Mouse (Mus musculus): ENCODE measurements around the gene Mkrn3. TPM values are rescaled to one million over a fixed set of nuclear protein-coding genes. Genes with fewer than 3 reads are reported as not detected.

Mkrn3 gene
- polyA plus RNA-seq (2015; fragmentation: Nextera tagmentation; extraction: Ambion mirVana), result 21.1 and 23.8 TPM in 2 replicates

DNA sequence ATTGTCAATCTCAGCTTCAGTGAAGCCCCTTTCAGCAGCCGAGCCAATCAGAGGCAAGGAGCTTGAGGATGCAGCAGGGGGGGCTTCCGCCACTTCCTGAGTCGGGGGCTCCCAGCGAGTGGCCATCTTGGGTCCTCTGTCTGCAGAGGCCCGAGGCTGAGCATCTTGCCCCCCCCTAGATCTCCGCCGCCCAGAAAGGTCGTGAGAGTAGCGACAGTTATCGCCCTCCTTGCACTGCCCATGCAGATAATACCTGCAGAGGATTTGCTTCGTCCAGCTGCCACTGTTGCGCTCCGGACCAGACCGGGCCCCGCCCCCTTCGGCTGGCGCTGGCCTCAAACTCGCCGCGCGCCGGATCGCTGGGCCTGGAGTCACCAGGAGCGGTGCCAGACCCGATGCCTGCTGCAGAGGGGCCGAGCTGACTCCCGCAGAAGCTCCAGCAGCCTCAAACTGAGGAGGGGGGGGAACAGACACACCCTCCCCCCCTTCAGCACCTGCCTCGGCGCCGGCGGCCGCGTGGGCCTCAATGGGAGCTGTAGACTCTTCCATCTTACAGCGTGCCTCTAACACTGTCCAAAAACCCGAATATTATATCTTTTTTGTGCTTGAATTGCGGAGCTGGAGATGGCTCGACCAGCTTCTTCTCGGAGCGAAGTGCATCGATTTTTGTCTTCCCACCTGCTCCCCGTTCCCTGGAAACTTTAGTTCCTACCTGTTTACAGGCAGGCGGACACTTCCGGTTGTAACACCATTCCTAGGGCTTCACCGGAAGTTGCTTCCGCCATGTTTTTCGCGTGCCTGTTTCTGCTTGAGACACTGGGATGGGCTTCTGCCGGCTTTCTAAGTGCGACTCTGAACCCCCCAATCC lies at the start of gene Mkrn3:
Gene Mkrn3 (minus strand): TSS at position 647 of the 868 bp plus-strand sequence.
- Histone ChIP-seq H3K27ac (ENCODE audit: low read depth, low read length) (peak within 1 kb of the TSS; percentile 81), H3K9me3 (ENCODE audit: control insufficient read depth, low read length) (no peaks in the 10 kb centered on the region; the same call in 1 of the 2 replicates), H3K36me3 (ENCODE audit: control insufficient read depth, insufficient read depth, low read length) (no peaks in the 10 kb centered on the region), H3K9ac (ENCODE audit: low read depth, low read length) (peak within 1 kb of the TSS; percentile 68), H3K27me3 (replicated peaks; ENCODE audit: control insufficient read depth, insufficient read depth, low read length) (no peaks in the 10 kb centered on the region), H3K4me1 (ENCODE audit: control insufficient read depth, insufficient read depth, low read depth, low read length) (peaks cover 4% of the 10 kb centered on the region; the same call in 1 of the 2 replicates), H3K4me2 (ENCODE audit: low read length) (peak within 1 kb of the TSS; percentile 68), H3K4me3 (ENCODE audit: low read length) (peak within 1 kb of the TSS; percentile 52)
- peak; percentile 96 for ATAC-seq
- WGBS, result 28% methylated on average over 49 of the region's 49 CpGs

DNA sequence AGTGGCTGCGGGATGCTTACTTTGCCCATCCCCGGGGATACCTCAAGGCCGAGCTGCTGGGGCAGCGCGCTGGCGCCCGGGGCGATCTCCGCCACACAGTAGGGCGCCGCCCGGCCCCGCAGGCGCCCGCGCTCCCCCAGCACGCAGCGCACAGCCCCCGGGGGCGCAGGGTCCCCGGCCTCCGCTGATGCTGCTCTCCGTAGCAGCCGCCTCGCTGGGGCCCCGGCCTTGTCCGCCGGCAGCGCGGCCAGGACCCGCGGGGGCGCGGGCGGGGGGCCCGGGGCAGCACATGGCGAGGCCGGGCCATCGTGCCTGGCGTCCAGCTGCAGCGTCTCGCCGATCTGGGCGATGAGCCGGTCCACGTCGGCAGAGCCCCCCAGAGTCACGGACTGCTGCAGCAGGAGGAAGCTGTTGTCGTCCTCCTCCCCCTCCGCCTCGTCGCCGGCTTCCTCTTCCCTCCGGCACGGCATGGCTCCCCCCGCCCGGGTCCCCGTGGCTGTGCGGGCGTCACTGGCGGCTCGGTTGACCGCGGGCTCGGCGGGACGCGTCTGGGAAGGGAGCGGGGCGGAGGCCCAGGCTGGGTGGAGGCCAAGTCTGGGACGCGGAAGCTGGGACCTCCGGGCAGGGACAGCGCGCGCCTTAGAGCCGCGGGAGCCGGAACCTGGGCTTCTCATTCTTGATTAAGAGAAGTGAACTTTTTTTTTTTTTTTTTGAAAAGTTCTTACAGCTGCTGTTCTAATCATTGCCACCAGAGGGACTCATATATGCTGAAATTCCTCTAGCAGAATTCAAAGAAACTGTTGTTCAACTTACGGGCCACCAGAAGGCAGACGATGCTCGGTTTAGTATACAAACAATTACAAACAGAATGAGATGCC lies 44.2 kb upstream of the Mkrn3 start, which contains the start of gene Peg12:
Gene Peg12 (minus strand): TSS at position 633 of the 878 bp plus-strand sequence.
- peak; percentile 80 for ATAC-seq
- 25% methylated on average over 66 of the region's 82 CpGs for WGBS

DNA sequence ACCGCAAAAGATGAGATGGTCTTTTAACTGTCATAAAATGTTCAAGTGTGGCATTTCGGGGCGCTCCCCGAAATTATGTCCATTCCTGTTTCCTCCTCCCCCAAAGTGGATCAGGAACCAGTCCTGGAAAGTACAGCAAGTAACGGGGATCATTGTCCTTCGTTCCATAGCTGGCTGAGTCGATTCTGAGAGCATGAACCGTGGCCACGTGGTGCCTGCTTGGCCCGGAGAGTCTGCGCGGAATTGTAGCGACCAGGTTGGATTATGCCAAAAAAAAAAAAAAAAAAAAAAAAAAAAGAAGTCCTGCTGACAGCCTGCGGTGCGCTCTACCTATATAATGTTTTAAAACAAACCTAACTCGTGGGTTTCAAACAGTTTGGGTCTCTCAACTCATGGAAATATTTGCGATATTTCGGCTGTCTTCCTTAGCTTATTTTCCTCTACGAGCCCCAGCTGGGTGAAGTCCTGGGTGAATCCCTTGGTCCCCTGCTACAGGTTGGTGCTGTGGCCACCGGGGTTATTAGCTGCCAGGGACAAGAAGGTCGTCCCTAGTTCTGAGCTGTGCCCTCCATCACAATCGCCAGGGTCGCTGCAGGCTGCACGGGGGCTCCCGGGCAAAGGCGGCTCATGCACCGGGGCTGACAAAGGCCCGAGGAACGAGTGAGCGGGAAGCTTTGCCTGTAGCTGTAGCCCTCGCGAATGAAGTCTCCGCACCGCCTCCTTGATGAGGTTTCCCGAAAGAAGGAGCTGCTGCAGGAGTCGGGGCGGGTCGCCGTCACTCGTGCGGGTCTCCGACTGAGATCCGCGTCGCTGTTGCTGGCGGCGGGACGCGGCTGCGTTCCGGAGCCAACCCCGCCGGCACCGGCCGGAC lies 43.3 kb upstream of the Mkrn3 start:
- Histone ChIP-seq H3K4me2 (ENCODE audit: low read length) (peak overlapping the region; percentile 79), H3K4me1 (ENCODE audit: control insufficient read depth, insufficient read depth, low read depth, low read length) (no peaks in the 10 kb centered on the region), H3K9me3 (ENCODE audit: control insufficient read depth, low read length) (peaks cover 13% of the 10 kb centered on the region), H3K9ac (ENCODE audit: low read depth, low read length) (peak overlapping the region; percentile 64), H3K4me3 (ENCODE audit: low read length) (peak overlapping the region; percentile 60), H3K27ac (ENCODE audit: low read depth, low read length) (peak overlapping the region; percentile 75), H3K27me3 (replicated peaks; ENCODE audit: control insufficient read depth, insufficient read depth, low read length) (no peaks in the 10 kb centered on the region), H3K36me3 (ENCODE audit: control insufficient read depth, insufficient read depth, low read length) (no peaks in the 10 kb centered on the region)
- ATAC-seq, result peak; percentile 46
- WGBS, result 26% methylated on average over 44 of the region's 55 CpGs

More for the DNA sequence above, 44.2 kb upstream of the Mkrn3 start, which contains the start of gene Peg12:
- peak within 1 kb of the TSS; percentile 60 for H3K4me3 ChIP-seq (ENCODE audit: low read length)
- no peaks in the 10 kb centered on the region for H3K36me3 ChIP-seq (ENCODE audit: control insufficient read depth, insufficient read depth, low read length)
- peak within 1 kb of the TSS; percentile 64 for H3K9ac ChIP-seq (ENCODE audit: low read depth, low read length)
- H3K4me1 ChIP-seq (ENCODE audit: control insufficient read depth, insufficient read depth, low read depth, low read length), result no peaks in the 10 kb centered on the region
- H3K9me3 ChIP-seq (ENCODE audit: control insufficient read depth, low read length), result peaks cover 13% of the 10 kb centered on the region
- H3K27me3 ChIP-seq (replicated peaks; ENCODE audit: control insufficient read depth, insufficient read depth, low read length), result no peaks in the 10 kb centered on the region
- peak within 1 kb of the TSS; percentile 75 for H3K27ac ChIP-seq (ENCODE audit: low read depth, low read length)
- H3K4me2 ChIP-seq (ENCODE audit: low read length), result peak within 1 kb of the TSS; percentile 79

DNA sequence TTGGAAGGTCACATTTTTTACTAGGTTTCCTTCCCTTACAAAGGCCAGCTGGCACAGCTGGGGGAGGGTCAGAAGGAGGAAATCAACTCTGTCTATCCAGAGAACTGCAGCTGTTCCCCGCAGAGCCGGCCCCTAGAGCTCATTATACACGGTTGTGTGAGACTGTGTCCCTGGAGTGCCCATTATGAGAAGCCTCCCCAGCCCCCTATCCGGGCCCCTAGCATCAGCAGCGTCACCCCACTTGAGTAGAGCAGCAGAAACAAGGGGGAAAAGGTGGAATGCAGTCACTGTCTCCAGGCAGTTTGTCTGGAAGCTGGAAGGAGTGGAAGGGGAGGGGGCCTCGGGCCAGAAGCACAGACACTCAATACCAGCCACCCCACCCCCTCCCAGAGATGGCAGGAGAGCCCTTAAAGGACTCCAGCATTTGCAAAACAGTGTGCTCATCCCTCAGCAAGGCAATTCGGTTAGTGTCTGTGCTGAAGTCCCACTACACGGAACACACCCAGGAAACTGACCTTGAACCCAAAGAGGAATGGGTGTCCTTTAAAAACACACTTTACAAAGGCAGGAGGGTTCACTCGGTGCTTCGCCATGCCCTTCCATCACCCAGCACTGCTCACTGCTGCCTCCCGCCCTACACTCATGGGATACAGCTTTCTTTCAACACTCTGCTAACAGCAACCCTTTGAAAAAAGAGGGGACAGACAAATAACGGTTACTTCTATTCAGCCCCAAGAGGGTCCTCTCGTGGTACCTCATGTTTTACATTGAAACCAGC lies 42.5 kb upstream of the Mkrn3 start:
- Histone ChIP-seq H3K27ac (ENCODE audit: low read depth, low read length) (peak overlapping the region; percentile 6; the same call in 1 of the 2 replicates), H3K9me3 (ENCODE audit: control insufficient read depth, low read length) (peaks cover 13% of the 10 kb centered on the region), H3K4me3 (ENCODE audit: low read length) (peak overlapping the region; percentile 60), H3K36me3 (ENCODE audit: control insufficient read depth, insufficient read depth, low read length) (no peaks in the 10 kb centered on the region), H3K27me3 (replicated peaks; ENCODE audit: control insufficient read depth, insufficient read depth, low read length) (no peaks in the 10 kb centered on the region), H3K4me2 (ENCODE audit: low read length) (peak overlapping the region; percentile 79), H3K4me1 (ENCODE audit: control insufficient read depth, insufficient read depth, low read depth, low read length) (no peaks in the 10 kb centered on the region), H3K9ac (ENCODE audit: low read depth, low read length) (no peak overlapping the region)
- ATAC-seq, result peak; percentile 65
- 35% methylated on average over 13 of the region's 13 CpGs for WGBS

DNA sequence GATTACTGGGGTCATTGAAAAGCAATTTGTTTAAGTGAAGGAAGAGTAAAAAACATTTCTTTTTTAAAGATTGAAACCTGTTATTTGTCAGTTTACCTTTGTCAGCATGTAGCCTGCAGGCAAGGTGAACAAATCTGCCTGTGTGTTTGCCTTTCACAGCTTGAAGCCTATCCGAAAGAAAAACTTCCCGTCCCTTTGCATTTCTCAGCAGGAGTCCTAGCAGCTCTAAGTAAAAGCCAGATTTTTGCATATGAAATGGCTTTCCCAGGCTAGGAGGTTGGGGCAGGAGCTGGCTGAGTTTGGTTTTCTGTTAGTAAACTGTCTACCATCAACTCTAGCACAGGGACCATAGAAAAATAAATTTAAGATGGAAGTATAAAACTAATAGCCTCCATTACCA lies 32.4 kb upstream of the Mkrn3 start:
- no peaks in the 10 kb centered on the region for H3K27me3 ChIP-seq (replicated peaks; ENCODE audit: control insufficient read depth, insufficient read depth, low read length)
- peaks cover 5% of the 10 kb centered on the region; the same call in 1 of the 2 replicates for H3K9me3 ChIP-seq (ENCODE audit: control insufficient read depth, low read length)
- H3K9ac ChIP-seq (ENCODE audit: low read depth, low read length), result no peak overlapping the region
- ATAC-seq, result no peak
- WGBS, result 22% methylated on average over 2 of the region's 2 CpGs
- no peaks in the 10 kb centered on the region for H3K4me1 ChIP-seq (ENCODE audit: control insufficient read depth, insufficient read depth, low read depth, low read length)
- no peaks in the 10 kb centered on the region for H3K36me3 ChIP-seq (ENCODE audit: control insufficient read depth, insufficient read depth, low read length)
- no peak overlapping the region for H3K27ac ChIP-seq (ENCODE audit: low read depth, low read length)
- H3K4me2 ChIP-seq (ENCODE audit: low read length), result no peak overlapping the region
- no peak overlapping the region for H3K4me3 ChIP-seq (ENCODE audit: low read length)

DNA sequence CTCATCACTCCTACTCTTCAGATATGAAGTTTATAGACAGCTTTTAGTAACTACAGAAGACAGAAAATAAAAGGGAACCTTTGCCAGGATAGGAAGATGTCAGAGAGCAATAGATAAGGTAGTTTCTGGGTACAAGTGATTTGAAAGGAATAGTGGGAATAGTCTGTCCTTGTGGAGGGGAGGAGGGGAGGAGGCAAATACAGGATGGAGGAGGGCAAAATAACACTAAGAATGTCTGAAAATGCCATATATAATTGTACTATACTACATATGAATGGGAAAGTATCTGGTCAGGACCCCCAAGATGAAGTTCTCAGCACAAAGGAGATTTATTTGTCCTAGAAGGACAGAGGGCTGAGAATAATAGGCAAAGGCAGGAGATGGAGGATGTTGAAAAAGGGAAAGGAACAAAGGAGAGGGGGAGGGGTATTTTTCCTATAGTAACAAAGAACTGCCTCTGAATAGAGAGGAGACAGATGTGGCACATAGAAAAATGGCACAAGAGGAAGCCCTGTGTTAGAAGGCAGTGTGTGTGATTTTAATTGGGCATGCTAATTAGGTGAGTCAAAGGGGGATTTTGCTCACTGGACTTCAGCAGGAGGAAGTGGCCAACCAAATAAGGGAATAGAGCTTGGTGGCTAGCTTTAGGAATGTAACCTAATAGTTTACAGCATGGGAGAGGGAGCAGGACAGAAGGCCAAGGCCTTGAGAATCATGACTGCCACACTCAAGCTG lies 25.7 kb upstream of the Mkrn3 start:
- Histone ChIP-seq H3K4me2 (ENCODE audit: low read length) (no peak overlapping the region), H3K9ac (ENCODE audit: low read depth, low read length) (no peak overlapping the region), H3K27me3 (replicated peaks; ENCODE audit: control insufficient read depth, insufficient read depth, low read length) (no peaks in the 10 kb centered on the region), H3K4me1 (ENCODE audit: control insufficient read depth, insufficient read depth, low read depth, low read length) (no peaks in the 10 kb centered on the region), H3K4me3 (ENCODE audit: low read length) (no peak overlapping the region), H3K9me3 (ENCODE audit: control insufficient read depth, low read length) (peaks cover 2% of the 10 kb centered on the region; the same call in 1 of the 2 replicates), H3K36me3 (ENCODE audit: control insufficient read depth, insufficient read depth, low read length) (no peaks in the 10 kb centered on the region), H3K27ac (ENCODE audit: low read depth, low read length) (no peak overlapping the region)
- ATAC-seq, result no peak

DNA sequence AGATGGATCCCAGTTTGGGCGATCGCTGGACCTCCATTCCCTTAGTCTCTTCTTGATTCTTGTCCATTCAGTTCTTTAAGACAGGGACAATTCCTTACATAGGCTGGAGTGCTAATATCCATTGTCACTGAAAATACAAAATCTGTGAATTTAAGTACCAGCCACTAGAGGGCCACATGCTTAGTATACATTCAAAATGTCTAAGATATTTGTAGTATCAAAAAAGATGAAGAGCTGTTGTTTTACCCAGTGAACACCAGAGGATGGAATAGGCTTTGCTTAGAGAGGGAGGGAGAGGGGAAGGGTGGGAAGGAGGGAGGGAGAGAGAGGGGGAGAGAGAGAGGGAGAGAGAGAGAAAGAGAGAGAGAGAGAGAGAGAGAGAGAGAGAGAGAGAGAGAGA lies 16.5 kb upstream of the Mkrn3 start:
- Histone ChIP-seq H3K9ac (ENCODE audit: low read depth, low read length) (no peak overlapping the region), H3K27ac (ENCODE audit: low read depth, low read length) (no peak overlapping the region), H3K36me3 (ENCODE audit: control insufficient read depth, insufficient read depth, low read length) (no peaks in the 10 kb centered on the region), H3K4me3 (ENCODE audit: low read length) (no peak overlapping the region), H3K4me2 (ENCODE audit: low read length) (no peak overlapping the region), H3K4me1 (ENCODE audit: control insufficient read depth, insufficient read depth, low read depth, low read length) (no peaks in the 10 kb centered on the region), H3K9me3 (ENCODE audit: control insufficient read depth, low read length) (no peaks in the 10 kb centered on the region; the same call in 1 of the 2 replicates), H3K27me3 (replicated peaks; ENCODE audit: control insufficient read depth, insufficient read depth, low read length) (no peaks in the 10 kb centered on the region)
- ATAC-seq, result no peak
- WGBS, result 46% methylated on average over 2 of the region's 2 CpGs
